Mouse (Mus musculus) hindbrain, embryonic 16.5 days (tissue): ENCODE results near the gene Caskin2. TPM values are rescaled to one million over a fixed set of nuclear protein-coding genes. Genes with fewer than 3 reads are reported as not detected.

Source experiments
- ATAC-seq: fragments of 200-750 bp; cut with Nextera tagmentation; 2 replicates; pipeline ENCODE4 v1.8.0; 2017; ENCODE audit warnings: moderate TSS enrichment, moderate library complexity
- H3K27ac ChIP-seq: fragments of 300-500 bp; sonication (generic); 2 replicates; pipeline ENCODE4 v1.5.1; 2014; ENCODE audit warnings: low read depth, mild to moderate bottlenecking, control low read depth, low read length, moderate library complexity
- H3K27me3 ChIP-seq: fragments of 300-500 bp; sonication (generic); replicated peaks from 2 replicates; pipeline ENCODE4 v1.6.1; 2014; ENCODE audit warnings: low read length; ENCODE audit not compliant: control insufficient read depth, insufficient read depth
- H3K36me3 ChIP-seq: fragments of 300-500 bp; sonication (generic); 2 replicates; pipeline ENCODE4 v1.6.1; 2014; ENCODE audit warnings: mild to moderate bottlenecking, low read length, moderate library complexity, mixed read lengths; ENCODE audit not compliant: control insufficient read depth, insufficient read depth
- H3K4me1 ChIP-seq: fragments of 300-500 bp; sonication (generic); 2 replicates; pipeline ENCODE4 v1.6.1; 2014; ENCODE audit warnings: low read depth, low read length; ENCODE audit not compliant: control insufficient read depth, insufficient read depth
- H3K4me2 ChIP-seq: fragments of 300-500 bp; sonication (generic); 2 replicates; pipeline ENCODE4 v1.6.1; 2014; ENCODE audit warnings: mild to moderate bottlenecking, low read length, control low read depth, moderate library complexity
- H3K4me3 ChIP-seq: fragments of 300-500 bp; sonication (generic); 2 replicates; pipeline ENCODE4 v1.5.1; 2014; ENCODE audit warnings: mild to moderate bottlenecking, low read length, control low read depth, moderate library complexity
- H3K9ac ChIP-seq: fragments of 300-500 bp; sonication (generic); 2 replicates; pipeline ENCODE4 v1.6.1; 2014; ENCODE audit warnings: low read depth, mild to moderate bottlenecking, control low read depth, low read length, moderate library complexity
- H3K9me3 ChIP-seq: fragments of 300-500 bp; sonication (generic); 2 replicates; pipeline ENCODE4 v1.6.1; 2014; ENCODE audit warnings: mild to moderate bottlenecking, low read length, moderate library complexity; ENCODE audit not compliant: control insufficient read depth
- WGBS: fragments of 180-500 bp; shearing (Covaris S2); extraction: QIAGEN DNeasy Blood & Tissue Kit; methylation state at CpG from one replicate; pipeline ENCODE4 v1.1.7; 2014; 5-methylcytosine and 5-hydroxymethylcytosine counted together
- polyA plus RNA-seq: library from polyadenylated mRNA; unstranded; fragments of >200 nt; fragmentation: Nextera tagmentation; extraction: Ambion mirVana; gene quantifications from 2 replicates; pipeline ENCODE4 v1.2.1, GENCODE M21; 2015

The Caskin2 gene
- polyA plus RNA-seq, 1 experiment from 2014 or later: 9.0 TPM

DNA sequence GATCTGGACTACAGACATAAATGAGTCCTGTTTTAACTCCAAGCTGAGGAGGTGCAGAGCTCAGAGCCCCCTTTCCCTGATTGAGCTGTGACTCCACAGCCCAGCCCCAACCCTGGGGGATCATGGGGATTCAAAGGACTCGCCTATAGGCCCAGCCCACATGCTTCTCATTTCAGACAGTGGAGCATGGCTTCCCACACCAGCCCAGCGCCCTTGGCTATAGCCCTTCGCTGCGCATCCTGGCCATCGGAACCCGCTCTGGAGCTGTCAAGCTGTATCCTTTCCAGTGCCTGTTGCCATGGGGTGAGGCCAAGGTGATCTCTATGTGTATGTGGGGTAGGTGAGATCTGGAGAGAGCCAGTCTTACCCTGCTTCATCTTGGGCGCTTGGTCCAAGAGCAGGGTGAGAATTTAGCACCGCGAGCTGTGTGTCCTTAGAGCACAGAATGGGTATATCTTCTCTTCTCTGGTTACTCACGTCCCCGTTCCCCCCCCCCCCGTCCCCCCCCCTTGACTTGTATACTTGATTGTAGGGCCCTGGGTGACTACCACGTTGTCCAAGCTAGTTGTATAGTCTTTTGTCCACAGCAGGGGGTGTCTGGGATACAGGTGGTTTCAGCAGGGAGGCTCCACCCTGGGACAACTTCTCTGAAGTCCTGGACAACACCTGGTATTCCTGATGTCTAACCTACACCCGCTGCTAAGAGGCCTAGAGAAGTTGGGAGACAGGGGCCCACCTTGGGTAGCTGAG lies 29.9 kb upstream of the Caskin2 start:
- no peaks in the 10 kb centered on the region for H3K4me1 ChIP-seq
- H3K4me3 ChIP-seq: no peak overlapping the region
- H3K9me3 ChIP-seq: no peaks in the 10 kb centered on the region
- no peaks in the 10 kb centered on the region for H3K36me3 ChIP-seq
- H3K27ac ChIP-seq: no peak overlapping the region
- no peak for ATAC-seq
- WGBS: 86% methylated on average over 11 of the region's 14 CpGs
- no peaks in the 10 kb centered on the region for H3K27me3 ChIP-seq
- no peak overlapping the region for H3K9ac ChIP-seq
- no peak overlapping the region for H3K4me2 ChIP-seq

DNA sequence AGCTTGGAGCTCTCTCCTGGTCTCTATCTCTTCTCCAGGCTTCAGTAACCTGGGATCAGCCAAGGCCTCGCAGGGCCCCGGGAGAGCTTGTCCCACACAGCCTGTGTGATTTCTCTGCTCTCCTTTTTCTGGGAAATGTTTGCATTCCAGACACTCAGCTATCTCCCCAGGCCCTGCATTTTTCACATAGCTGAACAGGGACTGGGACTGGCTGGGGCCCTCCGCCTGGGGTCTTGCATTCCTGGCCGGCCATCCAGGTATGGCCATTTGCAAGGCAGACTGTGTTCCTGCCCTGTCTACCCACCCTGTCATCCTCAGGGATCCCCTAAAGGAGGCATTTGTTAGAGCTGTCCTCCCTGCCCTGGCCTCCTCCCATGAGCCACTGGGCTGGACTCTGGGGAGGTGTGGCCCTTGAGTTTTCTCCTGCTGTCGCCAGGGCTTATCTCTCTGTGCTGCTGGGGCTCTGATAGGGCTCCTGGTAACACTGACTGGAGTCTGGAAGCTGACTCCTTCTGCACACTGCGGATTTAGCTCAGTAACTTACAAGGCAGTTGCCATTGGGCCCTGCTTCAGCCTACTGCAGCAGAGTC lies 28.6 kb upstream of the Caskin2 start:
- peak overlapping the region; percentile 39; the same call in 1 of the 2 replicates for H3K27ac ChIP-seq
- no peak for ATAC-seq
- H3K4me1 ChIP-seq: no peaks in the 10 kb centered on the region
- no peaks in the 10 kb centered on the region for H3K36me3 ChIP-seq
- H3K27me3 ChIP-seq: no peaks in the 10 kb centered on the region
- no peak overlapping the region for H3K4me2 ChIP-seq
- no peaks in the 10 kb centered on the region for H3K9me3 ChIP-seq
- 33% methylated on average over 6 of the region's 6 CpGs for WGBS
- H3K9ac ChIP-seq: peak overlapping the region; percentile 22
- H3K4me3 ChIP-seq: no peak overlapping the region

DNA sequence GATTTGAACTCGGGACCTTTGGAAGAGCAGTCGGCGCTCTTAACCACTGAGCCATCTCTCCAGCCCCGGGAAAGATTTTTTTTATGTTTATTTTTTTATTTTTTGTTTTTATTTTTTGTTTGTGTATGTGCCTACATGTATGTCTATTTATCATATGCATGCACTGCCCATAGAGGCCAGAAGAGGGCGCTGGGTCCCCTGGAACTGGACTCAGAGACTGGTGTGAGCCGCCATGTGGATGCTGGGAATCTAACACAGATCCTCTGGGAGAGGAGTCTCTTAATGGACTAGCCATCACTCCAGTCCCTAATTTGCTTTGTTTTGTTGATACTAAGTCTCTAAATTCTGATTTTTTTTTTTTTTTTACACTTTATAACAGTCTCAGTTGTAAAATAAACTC lies 27.6 kb upstream of the Caskin2 start:
- Histone ChIP-seq H3K4me2 (no peak overlapping the region), H3K9me3 (no peaks in the 10 kb centered on the region), H3K9ac (no peak overlapping the region), H3K4me3 (no peak overlapping the region), H3K27me3 (no peaks in the 10 kb centered on the region), H3K36me3 (no peaks in the 10 kb centered on the region), H3K27ac (no peak overlapping the region), H3K4me1 (no peaks in the 10 kb centered on the region)
- no peak for ATAC-seq
- 86% methylated on average over 6 of the region's 6 CpGs for WGBS

DNA sequence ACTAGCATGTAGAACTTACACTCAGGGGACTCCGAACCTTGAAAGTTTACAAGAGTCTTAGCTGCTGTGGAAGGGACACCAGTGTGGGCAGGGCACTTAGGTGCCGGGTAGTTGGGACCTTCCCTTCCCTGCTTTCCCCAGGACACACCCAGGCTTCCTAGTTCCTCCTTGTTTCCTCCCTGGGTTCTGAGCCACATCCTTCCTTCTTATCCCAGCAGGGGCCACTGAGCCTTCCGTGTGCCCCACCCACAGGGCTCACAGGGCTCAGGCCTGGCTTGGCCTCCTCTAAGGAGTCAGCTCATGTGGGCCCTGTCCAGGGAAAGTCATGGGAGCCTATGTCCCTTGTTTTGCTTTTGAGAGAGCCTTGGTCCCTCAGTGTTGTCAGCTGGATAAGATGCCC lies 26.3 kb upstream of the Caskin2 start:
- Histone ChIP-seq H3K9me3 (no peaks in the 10 kb centered on the region), H3K27me3 (no peaks in the 10 kb centered on the region), H3K36me3 (no peaks in the 10 kb centered on the region), H3K4me3 (no peak overlapping the region), H3K4me1 (no peaks in the 10 kb centered on the region), H3K9ac (no peak overlapping the region), H3K4me2 (no peak overlapping the region), H3K27ac (no peak overlapping the region)
- 73% methylated on average over 3 of the region's 3 CpGs for WGBS
- ATAC-seq: no peak

DNA sequence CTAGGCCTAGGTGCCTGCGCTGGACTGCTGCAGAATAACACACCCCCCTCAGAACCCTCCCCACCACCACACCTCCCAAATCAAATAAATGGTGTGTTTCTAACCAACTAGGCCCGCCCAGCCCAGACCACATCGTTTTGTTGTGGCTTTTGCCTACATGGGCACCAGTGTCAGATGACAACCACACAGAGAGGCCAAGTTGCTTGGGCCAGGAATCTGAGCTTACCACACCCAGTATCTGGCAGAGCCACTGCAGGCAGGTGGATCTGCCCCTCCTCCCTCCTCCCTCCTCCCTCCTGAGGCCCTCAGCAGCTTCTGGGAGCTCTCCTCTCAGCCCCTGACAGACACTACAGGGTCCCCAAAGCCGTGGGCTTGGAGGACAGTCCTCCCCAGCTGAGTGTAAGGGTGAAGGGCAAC lies 25.5 kb upstream of the Caskin2 start:
- ATAC-seq: no peak

DNA sequence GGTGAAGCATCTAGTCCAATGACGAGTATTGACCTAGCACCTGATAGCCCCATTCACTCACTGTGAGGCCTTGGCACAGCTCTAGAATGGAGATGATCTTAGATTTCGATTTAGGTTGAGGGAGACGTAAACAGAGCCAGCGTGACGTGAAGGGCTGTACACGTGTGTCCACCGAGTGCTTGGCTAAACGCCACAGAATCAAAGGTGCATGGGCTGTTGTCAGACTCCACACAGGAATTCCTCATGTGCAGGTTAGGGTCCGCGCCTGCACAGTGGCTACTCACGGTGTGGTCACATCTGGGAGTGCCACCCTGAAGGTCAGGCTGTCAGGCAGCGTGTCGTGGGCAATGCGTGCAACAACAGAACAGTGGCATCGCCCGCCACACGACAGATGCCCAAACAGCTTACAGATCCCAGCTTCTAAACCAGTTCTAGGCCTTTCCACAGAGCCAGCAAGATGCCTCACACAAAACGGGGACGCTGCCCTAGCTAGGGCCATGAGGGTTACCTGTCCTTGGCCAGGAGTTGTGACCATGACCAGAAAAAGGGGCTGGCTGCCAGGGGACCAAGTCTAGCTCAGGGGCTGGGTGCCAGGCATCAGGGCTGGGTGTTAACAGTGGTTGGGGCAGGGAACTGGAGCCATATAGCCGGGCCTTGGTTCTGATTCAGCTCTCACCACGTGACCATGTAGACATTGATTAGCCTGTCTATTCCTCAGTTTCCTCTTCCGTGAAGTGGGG lies 24.3 kb upstream of the Caskin2 start:
- Histone ChIP-seq H3K4me3 (no peak overlapping the region), H3K27me3 (no peaks in the 10 kb centered on the region), H3K4me1 (no peaks in the 10 kb centered on the region), H3K4me2 (no peak overlapping the region), H3K9me3 (no peaks in the 10 kb centered on the region), H3K9ac (no peak overlapping the region), H3K27ac (no peak overlapping the region), H3K36me3 (no peaks in the 10 kb centered on the region)
- no peak for ATAC-seq
- WGBS: 94% methylated on average over 22 of the region's 22 CpGs

More for the DNA sequence above, 25.5 kb upstream of the Caskin2 start:
- H3K4me1 ChIP-seq: no peaks in the 10 kb centered on the region
- no peak overlapping the region for H3K4me3 ChIP-seq
- no peak overlapping the region for H3K9ac ChIP-seq
- no peak overlapping the region for H3K4me2 ChIP-seq
- no peaks in the 10 kb centered on the region for H3K27me3 ChIP-seq
- no peaks in the 10 kb centered on the region for H3K9me3 ChIP-seq
- H3K27ac ChIP-seq: no peak overlapping the region
- 50% methylated on average over 4 of the region's 4 CpGs for WGBS
- H3K36me3 ChIP-seq: no peaks in the 10 kb centered on the region

DNA sequence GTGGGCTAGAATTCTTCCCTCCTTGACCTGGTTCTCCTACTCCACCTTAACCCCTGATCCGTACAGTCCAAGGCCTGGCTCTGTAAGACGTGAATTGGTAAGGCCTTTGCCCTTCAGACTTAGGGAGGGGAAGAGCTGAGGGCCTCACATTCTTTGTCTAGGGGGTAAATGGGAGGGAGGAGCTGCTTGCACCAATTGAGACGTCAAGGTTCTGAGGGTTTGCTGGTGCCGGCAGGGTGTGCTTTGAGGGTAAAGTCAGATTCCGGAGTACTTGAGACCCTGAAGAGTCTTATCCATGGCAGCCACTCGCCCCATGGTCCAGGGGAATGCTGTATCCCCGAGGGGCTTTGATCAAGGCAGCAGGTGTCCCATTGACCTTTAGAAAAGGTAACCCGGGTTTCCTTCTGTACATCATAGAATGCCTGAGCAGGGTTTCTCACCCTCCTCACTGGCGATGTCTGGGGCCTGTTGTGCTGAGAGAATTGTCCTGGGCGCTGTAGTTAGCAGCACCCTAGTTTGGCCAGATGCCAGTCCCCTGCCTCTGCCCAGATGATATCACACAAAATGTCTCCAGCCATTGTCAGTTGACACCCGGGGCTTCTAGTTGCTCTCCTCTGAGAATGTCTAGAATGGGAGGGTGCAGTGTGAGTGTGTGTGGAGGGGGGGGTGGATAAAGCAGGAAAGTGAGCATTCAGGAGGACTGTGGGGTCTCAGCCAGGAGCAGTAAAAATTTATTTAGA lies 23.4 kb upstream of the Caskin2 start:
- no peaks in the 10 kb centered on the region for H3K36me3 ChIP-seq
- no peak overlapping the region for H3K9ac ChIP-seq
- WGBS: 35% methylated on average over 11 of the region's 11 CpGs
- no peaks in the 10 kb centered on the region for H3K27me3 ChIP-seq
- H3K9me3 ChIP-seq: no peaks in the 10 kb centered on the region
- no peak overlapping the region for H3K4me3 ChIP-seq
- H3K27ac ChIP-seq: no peak overlapping the region
- ATAC-seq: no peak
- H3K4me2 ChIP-seq: no peak overlapping the region
- no peaks in the 10 kb centered on the region for H3K4me1 ChIP-seq

DNA sequence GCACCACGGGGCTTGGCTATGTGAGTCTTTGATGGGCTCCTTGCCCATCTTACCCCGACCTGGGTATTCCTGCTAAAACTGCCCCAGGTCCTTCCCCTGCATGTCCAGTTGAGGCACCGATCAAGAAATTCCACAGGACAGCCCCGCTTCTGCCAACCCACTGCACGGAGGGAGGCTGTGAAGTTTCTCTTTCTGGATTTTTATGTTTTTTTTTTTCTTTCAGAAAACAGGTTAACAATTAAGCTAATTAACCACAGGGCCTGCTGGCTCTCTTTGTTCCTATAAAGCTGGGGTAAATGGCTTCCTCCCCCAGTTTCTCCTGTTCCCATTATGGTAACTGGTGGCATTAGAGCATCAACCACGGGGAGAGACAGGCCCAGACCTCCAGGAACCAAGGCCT lies 20.6 kb upstream of the Caskin2 start:
- H3K27me3 ChIP-seq: peaks cover 6% of the 10 kb centered on the region
- H3K36me3 ChIP-seq: no peaks in the 10 kb centered on the region
- no peaks in the 10 kb centered on the region for H3K4me1 ChIP-seq
- no peak overlapping the region for H3K4me3 ChIP-seq
- ATAC-seq: no peak
- H3K9me3 ChIP-seq: no peaks in the 10 kb centered on the region
- H3K27ac ChIP-seq: no peak overlapping the region
- H3K9ac ChIP-seq: no peak overlapping the region
- 61% methylated on average over 6 of the region's 6 CpGs for WGBS
- no peak overlapping the region for H3K4me2 ChIP-seq
